Mouse (Mus musculus) stomach, postnatal 0 days (tissue): ENCODE measurements around the gene Klhl8. TPM values are rescaled to one million over a fixed set of nuclear protein-coding genes. Genes with fewer than 3 reads are reported as not detected.
A peak's percentile ranks its signal among the peaks of the same experiment; 100 is the strongest.
"Not testable (repeated sequence)": the region's sequence is repeated elsewhere in the genome, so short reads cannot be mapped to it uniquely, and the experiment has no call there.

Source experiments
- ATAC-seq: fragments of 200-750 bp; cut with Nextera tagmentation; 2 replicates; pipeline ENCODE4 v1.8.0; 2017; ENCODE audit not compliant: low FRiP score, low TSS enrichment
- DNase-seq: peaks from one replicate; pipeline ENCODE4 v3.0.0-alpha.2; 2016; ENCODE audit warnings: low spot score
- H3K27ac ChIP-seq: fragments of 300-500 bp; sonication (generic); replicated peaks from 2 replicates; pipeline ENCODE4 v1.5.1; 2014; ENCODE audit warnings: mild to moderate bottlenecking, control low read depth
- H3K27me3 ChIP-seq: fragments of 300-500 bp; sonication (generic); 2 replicates; pipeline ENCODE4 v1.6.1; 2014; ENCODE audit warnings: low read length; ENCODE audit not compliant: control insufficient read depth, insufficient read depth
- H3K36me3 ChIP-seq: fragments of 300-500 bp; sonication (generic); 2 replicates; pipeline ENCODE4 v1.6.1; 2014; ENCODE audit warnings: low read length, mixed read lengths; ENCODE audit not compliant: control insufficient read depth, insufficient read depth
- H3K4me1 ChIP-seq: fragments of 300-500 bp; sonication (generic); replicated peaks from 2 replicates; pipeline ENCODE4 v1.6.1; 2014; ENCODE audit warnings: antibody characterized with exemption; ENCODE audit not compliant: control insufficient read depth, insufficient read depth
- H3K4me2 ChIP-seq: fragments of 300-500 bp; sonication (generic); replicated peaks from 2 replicates; pipeline ENCODE4 v1.6.1; 2014; ENCODE audit warnings: low read depth, mild to moderate bottlenecking, control low read depth, moderate library complexity
- H3K4me3 ChIP-seq: fragments of 300-500 bp; sonication (generic); 2 replicates; pipeline ENCODE4 v1.5.1; 2014; ENCODE audit warnings: low read depth, low read length, control low read depth
- H3K9ac ChIP-seq: fragments of 300-500 bp; sonication (generic); 2 replicates; pipeline ENCODE4 v1.6.1; 2014; ENCODE audit warnings: mild to moderate bottlenecking, low read length, control low read depth, mixed read lengths
- H3K9me3 ChIP-seq: fragments of 300-500 bp; sonication (generic); 2 replicates; pipeline ENCODE4 v1.6.1; 2016; ENCODE audit warnings: low read length; ENCODE audit not compliant: control insufficient read depth
- CTCF ChIP-seq: IDR thresholded peaks from 2 replicates; pipeline ENCODE4 v1.5.1; 2016; ENCODE audit warnings: antibody characterized with exemption, low read depth, mild to moderate bottlenecking, moderate library complexity
- EP300 ChIP-seq: optimal IDR thresholded peaks from 2 replicates; pipeline ENCODE3; 2016; ENCODE audit warnings: antibody characterized with exemption
- WGBS: fragments of 180-500 bp; shearing (Covaris S2); extraction: QIAGEN DNeasy Blood & Tissue Kit; methylation state at CpG from one replicate; pipeline ENCODE4 v1.1.7; 2014; 5-methylcytosine and 5-hydroxymethylcytosine counted together
- polyA plus RNA-seq: library from polyadenylated mRNA; unstranded; fragments of >200 nt; fragmentation: Nextera tagmentation; extraction: Ambion mirVana; gene quantifications from 2 replicates; pipeline ENCODE4 v1.2.1, GENCODE M21; 2015

Gene Klhl8
- polyA plus RNA-seq, 1 experiment from 2014 or later: 7.7 TPM

DNA sequence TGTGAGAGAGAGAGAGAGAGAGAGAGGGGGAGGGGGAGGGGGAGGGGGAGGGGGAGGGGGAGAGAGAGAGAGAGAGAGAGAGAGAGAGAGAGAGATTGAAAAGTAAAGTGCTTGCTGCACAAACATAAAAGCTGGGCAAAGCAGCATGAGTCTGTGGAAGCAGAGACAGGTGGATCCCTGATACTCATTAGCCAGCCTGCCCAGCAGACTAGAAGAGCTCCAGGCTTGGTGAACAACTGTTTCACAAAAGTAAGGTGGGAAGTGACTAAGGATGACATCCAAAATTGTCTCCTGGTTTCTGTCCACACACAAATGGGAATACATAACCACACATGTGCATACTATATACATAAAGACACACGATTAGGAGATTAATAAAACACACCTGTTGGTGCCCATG lies 28.8 kb upstream of the Klhl8 start:
- H3K4me2 ChIP-seq: no peak overlapping the region
- H3K9me3 ChIP-seq: no peaks in the 10 kb centered on the region
- H3K4me3 ChIP-seq: no peak overlapping the region
- DNase-seq: no peak
- H3K36me3 ChIP-seq: no peaks in the 10 kb centered on the region
- no peak overlapping the region for H3K27ac ChIP-seq
- H3K4me1 ChIP-seq: 0 out of 2 replicates have a peak, but pooled peaks cover 2% of the 10 kb centered on the region
- no peak overlapping the region for H3K9ac ChIP-seq
- WGBS: 66% methylated on average over 1 of the region's 1 CpGs
- TF ChIP-seq EP300 (no peak), CTCF (no peak)
- no peaks in the 10 kb centered on the region for H3K27me3 ChIP-seq
- no peak for ATAC-seq

DNA sequence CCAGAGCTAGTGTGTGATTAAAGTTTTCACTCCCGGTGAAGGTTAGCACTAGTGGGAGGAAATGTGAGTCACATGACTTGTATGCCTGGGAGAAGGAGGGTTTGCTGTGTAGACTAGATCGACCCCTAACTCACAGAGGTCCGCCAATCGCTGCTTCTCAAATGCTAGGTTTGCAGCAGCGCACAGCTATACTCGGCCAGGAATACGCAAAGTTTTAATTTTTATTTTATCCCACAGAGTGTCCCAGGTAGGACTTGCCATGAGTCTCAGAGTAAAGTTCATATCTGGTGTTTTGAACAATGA lies 28.2 kb upstream of the Klhl8 start:
- no peaks in the 10 kb centered on the region for H3K9me3 ChIP-seq
- H3K36me3 ChIP-seq: no peaks in the 10 kb centered on the region
- no peak overlapping the region for H3K9ac ChIP-seq
- DNase-seq (no peak), ATAC-seq (no peak)
- no peaks in the 10 kb centered on the region for H3K27me3 ChIP-seq
- H3K27ac ChIP-seq: no peak overlapping the region
- H3K4me2 ChIP-seq: no peak overlapping the region
- WGBS: 59% methylated on average over 7 of the region's 7 CpGs
- H3K4me3 ChIP-seq: no peak overlapping the region
- no peak for TF ChIP-seq CTCF
- no peak for TF ChIP-seq EP300
- 0 out of 2 replicates have a peak, but pooled peaks cover 2% of the 10 kb centered on the region for H3K4me1 ChIP-seq

DNA sequence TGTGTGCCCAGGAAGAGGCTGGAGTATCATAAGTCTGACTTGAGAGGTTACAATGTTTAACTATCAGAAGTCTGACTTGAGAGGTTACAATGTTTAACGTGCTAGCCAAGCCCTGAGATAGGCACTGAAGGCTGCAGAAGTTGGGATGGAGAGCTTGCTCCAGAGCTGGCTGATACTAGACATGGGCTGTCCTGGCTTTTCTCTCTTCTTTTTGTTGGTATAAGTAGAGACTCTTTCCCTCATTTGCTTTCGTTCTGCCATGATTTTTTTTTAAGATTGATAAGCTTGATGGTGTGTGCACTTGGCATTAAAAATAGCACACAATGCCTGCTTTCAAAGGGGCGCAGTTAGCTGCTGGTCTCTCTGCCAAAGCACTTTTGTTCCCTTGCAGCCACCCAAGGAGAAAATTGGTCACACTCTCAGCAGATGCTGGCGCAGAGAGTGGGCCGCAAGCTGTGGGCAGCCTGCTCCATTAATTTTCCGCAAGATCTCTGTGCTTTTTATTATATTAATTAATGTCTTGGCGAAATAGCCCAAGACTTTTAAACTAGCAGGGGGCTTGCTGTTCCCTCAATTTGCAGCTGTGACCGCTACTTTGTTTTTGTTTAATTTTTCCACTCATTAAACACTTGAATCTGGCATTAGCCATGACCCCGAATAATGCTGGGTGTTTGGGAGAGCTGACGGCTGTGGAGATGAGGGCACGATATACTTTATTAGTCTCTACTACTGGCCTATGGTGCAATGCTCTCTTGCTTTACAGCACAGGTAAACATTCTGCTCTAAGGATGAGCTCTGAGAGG lies 27.7 kb upstream of the Klhl8 start:
- ATAC-seq (no peak), DNase-seq (no peak)
- no peaks in the 10 kb centered on the region for H3K9me3 ChIP-seq
- H3K4me1 ChIP-seq: 0 out of 2 replicates have a peak, but pooled peaks cover 2% of the 10 kb centered on the region
- TF ChIP-seq EP300: no peak
- TF ChIP-seq CTCF: no peak
- no peak overlapping the region for H3K9ac ChIP-seq
- no peaks in the 10 kb centered on the region for H3K27me3 ChIP-seq
- no peaks in the 10 kb centered on the region for H3K36me3 ChIP-seq
- 55% methylated on average over 11 of the region's 11 CpGs for WGBS
- no peak overlapping the region for H3K27ac ChIP-seq
- no peak overlapping the region for H3K4me3 ChIP-seq
- no peak overlapping the region for H3K4me2 ChIP-seq

DNA sequence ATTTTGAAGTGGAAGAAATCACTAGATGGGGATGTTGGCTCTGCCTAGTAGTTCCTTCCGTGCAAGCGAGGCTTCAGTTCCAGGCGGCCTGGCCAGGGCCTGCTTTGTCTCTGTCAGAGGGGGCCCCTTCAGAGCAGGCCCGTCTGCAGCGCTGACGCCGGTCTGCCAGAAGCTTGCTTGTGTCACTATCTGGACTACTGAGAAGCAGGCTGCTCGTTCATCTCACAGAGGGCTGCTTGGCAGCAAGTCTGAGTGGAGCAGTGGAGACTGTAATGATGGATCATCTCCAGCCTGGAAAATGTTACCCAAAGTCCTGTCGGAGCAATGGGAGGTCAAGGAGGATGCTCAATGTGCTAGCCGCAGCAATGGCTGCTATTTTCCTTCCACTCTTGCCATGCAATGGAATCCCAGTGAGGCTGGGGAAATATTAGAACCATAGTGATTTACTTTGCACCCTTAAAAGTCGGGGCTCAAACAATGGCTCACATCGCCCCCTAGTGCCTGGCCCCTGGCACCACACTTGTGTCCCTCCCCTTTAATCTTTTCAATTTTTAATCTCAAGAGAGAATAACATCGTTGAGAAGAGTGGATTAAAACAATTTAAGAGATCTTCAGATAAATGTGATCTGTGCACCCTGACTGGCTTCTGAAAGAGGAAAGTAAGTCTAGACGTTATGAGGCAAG lies 26.0 kb upstream of the Klhl8 start:
- ATAC-seq: peak; percentile 80
- Histone ChIP-seq H3K27ac (no peak overlapping the region), H3K4me1 (no peaks in the 10 kb centered on the region), H3K9ac (no peak overlapping the region), H3K4me2 (no peak overlapping the region), H3K4me3 (no peak overlapping the region), H3K9me3 (no peaks in the 10 kb centered on the region), H3K36me3 (no peaks in the 10 kb centered on the region), H3K27me3 (no peaks in the 10 kb centered on the region)
- 29% methylated on average over 14 of the region's 14 CpGs for WGBS
- TF ChIP-seq EP300: no peak
- TF ChIP-seq CTCF: peak; percentile 74
- peak; percentile 57 for DNase-seq

DNA sequence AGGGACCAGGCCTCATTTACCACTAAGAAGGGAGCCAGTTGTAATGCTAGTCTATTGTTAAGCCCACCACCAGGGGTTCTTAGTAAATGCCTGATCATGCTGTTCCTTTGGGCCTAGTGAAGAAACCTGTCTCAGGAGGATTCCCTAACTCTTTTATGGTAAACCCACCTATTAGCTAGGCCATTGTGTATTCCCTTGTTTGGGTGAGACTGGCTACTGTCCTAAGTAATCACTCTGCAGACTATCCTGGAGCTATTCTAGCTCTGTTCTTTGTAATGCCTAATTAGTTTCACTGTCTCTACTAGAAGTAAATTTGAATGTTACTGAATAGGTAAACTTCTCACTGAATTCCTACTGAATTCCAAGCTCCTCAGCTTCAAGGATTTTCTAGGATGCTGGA lies 20.9 kb upstream of the Klhl8 start:
- not testable (repeated sequence) for H3K4me2 ChIP-seq, H3K27ac ChIP-seq, H3K9me3 ChIP-seq, H3K4me1 ChIP-seq, DNase-seq, H3K4me3 ChIP-seq, H3K9ac ChIP-seq, H3K27me3 ChIP-seq, H3K36me3 ChIP-seq, ATAC-seq

DNA sequence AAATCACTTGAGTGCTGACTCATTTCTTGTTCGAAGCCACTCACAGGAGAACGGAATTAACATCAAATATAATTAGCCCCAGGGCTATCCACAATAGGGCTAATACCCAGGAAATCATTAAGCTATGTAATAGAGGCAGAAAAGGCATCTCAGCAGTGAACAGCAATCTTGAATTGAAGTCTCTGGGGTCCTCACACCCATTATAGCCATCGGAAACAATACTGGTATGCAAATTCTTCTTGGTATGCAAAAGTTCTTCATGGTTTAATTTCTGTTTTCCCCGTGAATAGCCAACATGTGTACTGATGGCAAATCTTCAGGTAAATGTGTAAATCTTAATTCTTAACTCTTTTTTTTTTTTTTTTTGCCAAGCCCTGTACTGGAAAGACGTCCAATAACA lies 19.5 kb upstream of the Klhl8 start:
- H3K27me3 ChIP-seq: no peaks in the 10 kb centered on the region
- no peak overlapping the region for H3K4me3 ChIP-seq
- H3K27ac ChIP-seq: no peak overlapping the region
- 0 out of 2 replicates have a peak, but pooled peaks cover 3% of the 10 kb centered on the region for H3K4me1 ChIP-seq
- ATAC-seq: no peak
- WGBS: 80% methylated on average over 5 of the region's 5 CpGs
- H3K4me2 ChIP-seq: no peak overlapping the region
- no peak for TF ChIP-seq CTCF
- no peak for TF ChIP-seq EP300
- DNase-seq: no peak
- H3K9me3 ChIP-seq: no peaks in the 10 kb centered on the region
- no peak overlapping the region for H3K9ac ChIP-seq
- H3K36me3 ChIP-seq: no peaks in the 10 kb centered on the region
